Mouse (Mus musculus) bone marrow macrophage, adult 2 months (primary cell): Measurements from ENCODE around the gene Eif4g3. TPM values are rescaled to one million over a fixed set of nuclear protein-coding genes. Genes with fewer than 3 reads are reported as not detected.

Experiments used
- H3K27ac ChIP-seq: 2 replicates; pipeline ENCODE4 v1.5.1; 2012; ENCODE audit warnings: low read depth, low read length; ENCODE audit not compliant: insufficient read depth
- H3K4me1 ChIP-seq: 2 replicates; pipeline ENCODE4 v1.6.1; 2012; ENCODE audit warnings: low read length; ENCODE audit not compliant: control insufficient read depth, insufficient read depth
- H3K4me3 ChIP-seq: 2 replicates; pipeline ENCODE4 v1.5.1; 2012; ENCODE audit warnings: mild to moderate bottlenecking, low read length, moderate library complexity; ENCODE audit not compliant: insufficient read depth
- CTCF ChIP-seq: IDR thresholded peaks from 2 replicates; pipeline ENCODE4 v1.5.1; 2012; ENCODE audit warnings: low read depth, mild to moderate bottlenecking, low read length, moderate library complexity
- POLR2A ChIP-seq: IDR thresholded peaks from 2 replicates; pipeline ENCODE4 v1.6.1; 2012; ENCODE audit warnings: mild to moderate bottlenecking, low read depth, low read length, borderline replicate concordance
- polyA plus RNA-seq: library from polyadenylated mRNA; stranded (reverse); fragments of >200 nt; gene quantifications from 2 replicates; pipeline ENCODE4 v1.2.4, GENCODE M21; 2012; ENCODE audit not compliant: missing spikeins, insufficient read depth, insufficient read length

Gene Eif4g3
- polyA plus RNA-seq, 1 experiment: 74.3 TPM

DNA sequence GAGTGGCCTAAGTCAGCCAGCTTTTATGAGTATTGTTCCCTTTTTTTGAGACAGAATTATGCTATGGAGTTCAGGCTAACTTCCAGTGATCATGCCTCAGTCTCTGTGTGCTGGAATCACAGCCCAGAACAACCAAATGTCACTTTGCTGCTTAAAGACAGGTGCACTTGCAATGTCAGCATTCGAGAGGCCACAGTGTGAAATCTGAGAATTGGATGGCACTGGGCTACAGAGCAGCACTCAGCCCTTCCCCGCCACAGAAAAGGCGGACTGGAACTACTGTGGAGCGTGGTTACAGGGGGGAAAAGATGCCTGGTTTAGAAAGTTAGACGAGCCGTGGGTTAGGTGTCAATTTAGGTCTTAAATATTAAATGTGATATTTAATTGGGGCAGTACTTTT is 27.4 kb downstream of the Eif4g3 start:
- H3K4me1 ChIP-seq: peaks cover 21% of the 10 kb centered on the region

DNA sequence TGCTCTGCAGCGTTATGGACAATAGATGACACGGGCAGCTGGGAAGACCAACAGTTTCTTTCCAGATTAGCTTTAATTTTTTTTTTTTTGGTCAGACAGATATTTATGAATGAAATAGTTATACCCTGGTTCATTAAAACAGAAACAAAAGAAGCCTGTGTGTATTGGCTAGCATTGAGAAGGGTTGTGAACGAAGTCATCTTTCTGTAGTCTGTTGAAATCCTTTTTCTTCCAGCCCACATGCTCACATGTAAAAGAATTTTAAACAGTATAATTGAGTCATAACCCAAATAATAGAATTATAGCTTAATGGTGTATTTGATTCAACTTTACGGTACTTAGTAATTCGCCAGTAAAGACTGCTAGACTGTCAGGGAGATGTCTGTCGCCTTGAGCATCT is 28.8 kb downstream of the Eif4g3 start:
- Histone ChIP-seq H3K4me3 (no peak overlapping the region), H3K27ac (no peak overlapping the region), H3K4me1 (peaks cover 23% of the 10 kb centered on the region)
- TF ChIP-seq POLR2A: no peak
- TF ChIP-seq CTCF: no peak

More for the DNA sequence above, 27.4 kb downstream of the Eif4g3 start:
- no peak overlapping the region for H3K4me3 ChIP-seq
- TF ChIP-seq CTCF (no peak), POLR2A (no peak)
- H3K27ac ChIP-seq: no peak overlapping the region

DNA sequence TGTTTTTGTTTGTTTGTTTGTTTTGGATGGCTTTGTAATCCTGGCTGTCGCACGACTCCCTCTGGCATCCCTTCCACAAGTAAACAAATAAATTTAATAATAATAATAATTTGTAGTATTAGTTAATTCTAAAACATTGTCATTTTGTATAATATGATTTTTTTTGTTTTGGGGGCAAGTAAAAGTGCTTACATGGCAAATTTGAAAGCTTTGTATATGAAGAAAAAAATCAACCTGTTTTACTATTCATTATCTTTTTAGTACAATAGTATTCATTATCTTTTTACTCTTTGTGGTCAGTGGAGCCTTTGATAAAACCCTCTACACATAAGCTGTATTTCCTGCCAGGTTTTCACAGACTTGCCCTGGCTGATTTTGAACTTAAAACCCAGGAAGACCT is 29.9 kb downstream of the Eif4g3 start:
- Histone ChIP-seq H3K27ac (no peak overlapping the region), H3K4me3 (no peak overlapping the region), H3K4me1 (peaks cover 25% of the 10 kb centered on the region)
- TF ChIP-seq POLR2A: no peak
- TF ChIP-seq CTCF: no peak

DNA sequence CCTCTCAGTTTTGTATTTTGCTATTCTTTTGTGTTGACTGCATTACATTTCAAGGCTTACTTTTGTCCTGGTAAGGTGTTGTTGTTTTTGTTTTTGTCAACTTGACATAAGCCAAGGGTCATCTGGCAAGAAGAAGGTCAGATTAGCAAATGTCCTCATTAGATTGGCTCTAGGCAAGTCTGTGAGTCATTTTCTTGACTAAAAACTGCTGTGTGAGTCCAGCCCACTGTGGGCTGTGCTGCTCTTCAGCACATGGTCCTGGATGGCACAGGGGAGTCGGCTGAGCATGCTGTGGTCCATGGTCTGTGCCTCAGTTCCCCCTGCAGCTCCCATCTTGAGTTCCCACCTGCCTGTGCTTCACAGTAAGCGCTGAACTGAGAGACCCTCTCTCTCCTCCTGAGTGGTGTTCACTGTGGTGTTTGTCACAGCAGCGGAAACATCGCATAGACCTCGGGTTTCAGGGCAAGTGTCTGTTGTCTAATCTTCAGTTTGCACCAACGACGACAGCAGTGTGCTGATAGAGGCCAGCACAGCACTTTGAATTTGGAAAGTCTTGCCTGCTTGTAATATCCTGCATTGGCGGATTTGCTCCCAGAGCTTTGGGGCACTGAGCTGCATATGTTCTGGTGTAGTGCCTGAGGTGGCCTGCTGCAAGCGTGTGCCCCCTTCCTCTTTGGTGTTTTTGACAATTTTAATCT is 30.7 kb downstream of the Eif4g3 start:
- no peak for TF ChIP-seq CTCF
- TF ChIP-seq POLR2A: no peak
- H3K27ac ChIP-seq: no peak overlapping the region
- H3K4me1 ChIP-seq: peaks cover 25% of the 10 kb centered on the region
- H3K4me3 ChIP-seq: no peak overlapping the region

DNA sequence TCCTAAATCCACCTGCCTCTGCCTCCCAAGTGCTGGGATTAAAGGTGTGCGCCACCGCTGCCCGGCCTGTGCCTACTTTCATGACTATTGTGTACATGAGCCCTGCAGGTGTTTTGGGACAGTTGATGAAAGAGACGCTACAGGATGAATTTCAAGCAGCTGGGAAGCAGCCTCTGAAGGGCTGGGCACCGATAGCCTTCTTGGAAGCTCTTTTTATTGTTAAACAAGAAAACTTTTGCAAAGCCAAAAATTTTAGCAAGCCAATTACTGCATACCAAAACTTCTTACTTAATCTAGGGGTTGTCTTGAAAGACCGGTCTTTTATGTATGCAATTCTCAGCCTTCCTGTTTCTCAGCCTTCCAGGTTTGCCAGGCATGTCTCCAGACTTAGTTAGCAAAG is 36.3 kb downstream of the Eif4g3 start:
- Histone ChIP-seq H3K4me1 (peaks cover 14% of the 10 kb centered on the region), H3K4me3 (no peak overlapping the region), H3K27ac (no peak overlapping the region)
- TF ChIP-seq POLR2A (no peak), CTCF (no peak)

DNA sequence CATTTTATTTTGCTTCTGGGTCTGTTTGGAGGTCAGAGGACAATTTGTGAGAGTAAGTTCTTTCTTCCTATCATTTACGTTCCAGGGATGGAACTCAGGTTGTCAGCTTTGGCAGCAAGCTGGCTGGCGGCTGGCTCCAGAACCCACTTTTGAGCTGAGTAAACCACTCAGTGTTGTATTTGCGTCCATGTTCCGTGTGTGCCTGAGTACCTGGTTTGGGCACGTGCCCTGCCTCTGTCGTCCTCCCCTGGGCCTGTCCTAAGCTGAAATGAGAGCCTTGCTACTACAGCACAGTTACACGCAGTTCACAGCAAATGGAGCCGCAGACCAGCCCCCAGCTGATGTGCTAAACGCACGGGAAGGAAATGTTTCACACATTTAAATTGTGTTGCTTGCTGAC is 39.0 kb downstream of the Eif4g3 start:
- Histone ChIP-seq H3K4me1 (peaks cover 3% of the 10 kb centered on the region; the same call in 1 of the 2 replicates), H3K27ac (no peak overlapping the region), H3K4me3 (no peak overlapping the region)
- no peak for TF ChIP-seq POLR2A
- no peak for TF ChIP-seq CTCF

DNA sequence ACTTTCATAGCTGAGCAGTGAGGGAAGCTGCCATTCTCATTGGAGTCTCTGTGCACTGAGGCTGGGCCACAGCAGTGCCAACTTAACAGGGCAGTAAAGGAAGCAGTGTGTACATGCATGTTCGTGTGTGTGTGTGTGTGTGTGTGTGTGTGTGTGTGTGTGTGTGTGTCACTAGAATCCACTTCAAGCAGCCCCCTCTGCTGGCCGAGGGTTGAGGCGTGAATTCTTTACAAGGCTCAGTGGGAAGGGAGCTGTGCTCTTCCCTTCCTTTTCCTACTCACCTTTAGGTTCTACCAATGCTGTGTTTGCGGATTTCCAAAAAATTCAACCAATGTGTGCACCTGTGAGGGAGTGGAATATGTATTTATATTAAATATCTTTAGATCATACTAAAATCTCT is 41.0 kb downstream of the Eif4g3 start:
- H3K4me1 ChIP-seq: peaks cover 12% of the 10 kb centered on the region
- H3K4me3 ChIP-seq: no peak overlapping the region
- TF ChIP-seq CTCF (0 out of 2 replicates have a peak, but pooled peaks have one; percentile 7), POLR2A (no peak)
- no peak overlapping the region for H3K27ac ChIP-seq

DNA sequence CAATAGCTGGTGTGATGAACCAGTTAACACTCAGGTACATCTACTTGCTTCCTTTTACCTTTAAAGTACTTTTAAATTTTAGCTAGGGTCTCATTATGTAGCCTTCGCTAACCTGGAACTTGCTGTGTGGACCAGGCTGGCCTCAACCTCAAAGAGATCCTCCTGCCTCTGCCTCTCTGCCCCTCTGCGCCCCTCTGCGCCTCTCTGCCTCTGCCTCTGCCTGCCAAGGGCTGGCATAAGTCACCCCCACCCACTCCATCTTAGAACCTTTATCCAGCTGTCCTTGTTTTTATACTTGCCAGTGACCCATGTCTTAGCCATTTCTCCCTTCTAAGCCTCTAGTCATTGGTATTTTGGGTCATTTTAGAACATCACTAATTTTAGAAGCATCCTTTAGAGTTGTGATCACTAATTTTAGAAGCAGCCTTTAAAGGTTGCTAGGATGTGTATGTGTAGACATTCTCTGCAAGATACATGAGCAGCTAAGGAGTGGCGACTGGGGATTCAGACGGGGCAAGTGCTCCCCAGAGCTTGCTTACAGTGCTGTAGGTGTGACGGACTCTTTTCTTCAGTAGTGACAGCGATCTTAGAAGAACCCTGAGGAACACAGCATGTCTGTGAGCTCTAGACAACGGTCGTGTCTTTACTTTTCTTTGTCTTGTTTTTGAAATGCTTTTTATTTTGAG is 42.8 kb downstream of the Eif4g3 start:
- Histone ChIP-seq H3K27ac (no peak overlapping the region), H3K4me3 (no peak overlapping the region), H3K4me1 (peaks cover 20% of the 10 kb centered on the region)
- TF ChIP-seq CTCF (no peak), POLR2A (no peak)

DNA sequence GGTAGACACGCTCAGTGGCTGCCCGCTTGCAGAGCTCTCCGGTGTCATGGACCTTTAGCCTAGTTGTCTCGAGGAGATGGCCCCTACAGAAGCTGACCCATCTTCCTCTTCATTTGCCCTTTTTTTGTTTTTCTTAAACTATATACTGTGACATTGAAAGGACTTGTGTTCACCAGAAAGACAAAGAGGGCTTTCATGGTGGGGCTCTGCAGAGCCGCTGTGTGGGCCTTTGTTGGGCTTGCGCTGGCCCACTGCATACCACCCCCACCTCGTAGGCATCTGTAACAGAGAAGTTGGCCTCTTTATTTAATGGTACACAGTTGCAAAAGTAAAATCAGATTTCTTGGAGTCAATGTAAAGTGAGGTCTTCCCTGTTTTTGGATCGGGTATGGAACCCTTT is 44.3 kb downstream of the Eif4g3 start:
- Histone ChIP-seq H3K4me1 (peaks cover 31% of the 10 kb centered on the region), H3K27ac (no peak overlapping the region), H3K4me3 (no peak overlapping the region)
- TF ChIP-seq CTCF (no peak), POLR2A (no peak)

DNA sequence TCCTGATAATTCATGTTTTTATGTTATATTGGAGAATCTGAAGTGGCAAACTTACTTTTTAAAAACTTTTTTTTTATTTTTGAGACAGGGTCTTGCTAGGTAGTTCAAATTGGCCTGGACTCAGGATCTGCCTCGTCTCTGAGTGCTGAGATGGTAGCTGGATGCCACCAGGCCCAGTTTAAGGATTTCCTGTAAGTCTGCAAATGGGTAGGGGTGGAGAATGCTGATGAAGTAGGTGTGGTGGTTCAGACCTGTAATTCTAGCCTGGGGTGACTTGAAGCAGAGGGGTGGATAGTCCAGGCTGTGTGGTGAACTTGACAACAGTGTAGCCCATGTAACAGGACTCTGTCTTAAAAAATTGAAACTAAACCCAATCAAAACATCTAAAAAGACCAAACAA is 45.1 kb downstream of the Eif4g3 start:
- peaks cover 36% of the 10 kb centered on the region for H3K4me1 ChIP-seq
- no peak overlapping the region for H3K4me3 ChIP-seq
- TF ChIP-seq CTCF (no peak), POLR2A (no peak)
- no peak overlapping the region for H3K27ac ChIP-seq
